Mouse (Mus musculus) CH12.LX (cell line): ENCODE data around the gene Cacna1a.

ENCODE experiments used
- CHD2 ChIP-seq: IDR thresholded peaks from 2 replicates; pipeline ENCODE4 v1.6.1; 2011; ENCODE audit warnings: low read length, improper control_type of control experiment
- CTCF ChIP-seq, 2 experiments: IDR thresholded peaks in 1 of 2; conservative IDR thresholded peaks in 1 of 2; 2 replicates each; pipeline ENCODE4 v1.5.1; 2011 to 2012; ENCODE audit warnings: low read depth in 2 of 2, low read length in 2 of 2, improper control_type of control experiment in 1 of 2, inconsistent platforms in 1 of 2, mild to moderate bottlenecking in 1 of 2, moderate library complexity in 1 of 2
- EP300 ChIP-seq: IDR thresholded peaks from 2 replicates; pipeline ENCODE4 v1.6.1; 2011; ENCODE audit warnings: low read length, improper control_type of control experiment
- HCFC1 ChIP-seq: IDR thresholded peaks from 2 replicates; pipeline ENCODE4 v1.6.1; 2012; ENCODE audit warnings: low read depth, mild to moderate bottlenecking, inconsistent platforms, low read length, improper control_type of control experiment
- MAFK ChIP-seq: IDR thresholded peaks from 2 replicates; pipeline ENCODE4 v1.6.1; 2011; ENCODE audit warnings: low read length, improper control_type of control experiment; ENCODE audit not compliant: insufficient replicate concordance
- PAX5 ChIP-seq: IDR thresholded peaks from 2 replicates; pipeline ENCODE4 v1.6.1; 2012; ENCODE audit warnings: low read length, inconsistent platforms, mixed read lengths
- POLR2A ChIP-seq: IDR thresholded peaks from 2 replicates; pipeline ENCODE4 v1.6.1; 2011; ENCODE audit warnings: low read depth, mild to moderate bottlenecking, improper control_type of control experiment, low read length
- POLR2AphosphoS2 ChIP-seq: IDR thresholded peaks from 2 replicates; pipeline ENCODE4 v1.6.1; 2011; ENCODE audit warnings: low read depth, low read length, improper control_type of control experiment
- TCF12 ChIP-seq: IDR thresholded peaks from 2 replicates; pipeline ENCODE4 v1.6.1; 2014; ENCODE audit warnings: low read depth, mild to moderate bottlenecking, inconsistent platforms, low read length, improper control_type of control experiment
- UBTF ChIP-seq: IDR thresholded peaks from 2 replicates; pipeline ENCODE4 v1.6.1; 2012; ENCODE audit warnings: low read depth, mild to moderate bottlenecking, inconsistent platforms, low read length, improper control_type of control experiment, moderate library complexity
- USF2 ChIP-seq: conservative IDR thresholded peaks from 2 replicates; pipeline ENCODE4 v1.6.1; 2011; ENCODE audit warnings: low read depth, low read length, improper control_type of control experiment

DNA sequence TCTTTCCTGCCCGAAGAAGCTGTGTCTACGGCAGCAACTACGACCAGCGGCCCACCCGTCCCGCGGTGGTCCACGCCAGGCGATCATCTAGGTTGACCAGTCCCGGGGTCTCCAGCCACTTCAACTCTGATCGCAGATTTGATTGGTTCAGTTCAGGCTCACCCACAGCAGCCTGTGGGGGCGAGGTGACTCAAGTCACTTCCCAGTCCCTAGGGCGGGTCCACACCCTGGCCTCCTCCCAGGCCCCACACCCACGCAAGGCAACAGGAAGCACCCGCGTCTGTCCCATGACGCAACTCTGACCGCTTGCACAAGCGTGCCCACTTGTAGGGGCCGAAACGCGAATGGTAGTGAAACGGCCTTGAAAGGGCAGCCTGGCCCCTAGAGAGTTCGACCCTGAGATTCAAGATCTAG, 273.2 kb downstream of the Cacna1a start:
- no peak for TF ChIP-seq CTCF (conservative IDR thresholded peaks at IDR 0.05 in 1 of 2, IDR thresholded peaks at IDR 0.05 in 1 of 2; ENCODE audit: low read depth in 2 of 2, low read length in 2 of 2)
- TF ChIP-seq CHD2, result peak; percentile 69
- peak; percentile 60 for TF ChIP-seq POLR2A
- peak; percentile 54 for TF ChIP-seq HCFC1
- TF ChIP-seq PAX5, result no peak
- TF ChIP-seq POLR2AphosphoS2, result no peak
- peak; percentile 70; the same call in 1 of the 2 replicates for TF ChIP-seq TCF12
- peak; percentile 6; the same call in 1 of the 2 replicates for TF ChIP-seq UBTF
- TF ChIP-seq MAFK, result no peak
- no peak for TF ChIP-seq USF2
- peak; percentile 44 for TF ChIP-seq EP300
